Mouse (Mus musculus) R1 (cell line): ENCODE results near the gene Bbs9.

ENCODE experiments used
- DNase-seq: peaks from one replicate; pipeline ENCODE4 v3.0.0-alpha.2; 2018; ENCODE audit warnings: low read depth, low spot score

Gene Bbs9

GRCm38 (mm10) chr9:22468170-22468898 is 7.2 kb upstream of the Bbs9 start:
- DNase-seq = peak; percentile 88

- no peak for DNase-seq
Observed at GRCm38 (mm10) chr9:22468899-22469259, 6.6 kb upstream of the Bbs9 start.

GRCm38 (mm10) chr9:22469643-22470042 is 5.9 kb upstream of the Bbs9 start, which contains the start of gene Rp9:
Gene Rp9, minus strand, starts transcription at chr9:22469743.
- DNase-seq = no peak

GRCm38 (mm10) chr9:22476265-22476664 is 750 bp downstream of the Bbs9 start:
- DNase-seq = peak; percentile 27

- DNase-seq = peak; percentile 88
Observed at GRCm38 (mm10) chr9:22478946-22479345, 3.4 kb downstream of the Bbs9 start.

- no peak for DNase-seq
Observed at GRCm38 (mm10) chr9:22483866-22484561, 8.5 kb downstream of the Bbs9 start.

- no peak for DNase-seq
Observed at GRCm38 (mm10) chr9:22484562-22485308, 9.2 kb downstream of the Bbs9 start.

GRCm38 (mm10) chr9:22486211-22486610 is 10.7 kb downstream of the Bbs9 start:
- peak; percentile 87 for DNase-seq

GRCm38 (mm10) chr9:22488963-22489362 is 13.4 kb downstream of the Bbs9 start:
- no peak for DNase-seq

GRCm38 (mm10) chr9:22494203-22494807 is 18.8 kb downstream of the Bbs9 start:
- peak; percentile 68 for DNase-seq

- DNase-seq = peak; percentile 55
Observed at GRCm38 (mm10) chr9:22495133-22495532, 19.6 kb downstream of the Bbs9 start.

- DNase-seq = no peak
Observed at GRCm38 (mm10) chr9:22497021-22497767, 21.7 kb downstream of the Bbs9 start.

GRCm38 (mm10) chr9:22502972-22503371 is 27.5 kb downstream of the Bbs9 start:
- DNase-seq = no peak

- no peak for DNase-seq
Observed at GRCm38 (mm10) chr9:22503581-22503980, 28.1 kb downstream of the Bbs9 start.

GRCm38 (mm10) chr9:22505574-22505973 is 30.1 kb downstream of the Bbs9 start:
- no peak for DNase-seq

- no peak for DNase-seq
Observed at GRCm38 (mm10) chr9:22515076-22515475, 39.6 kb downstream of the Bbs9 start.

- peak; percentile 72 for DNase-seq
Observed at GRCm38 (mm10) chr9:22518394-22519041, 43.0 kb downstream of the Bbs9 start.

GRCm38 (mm10) chr9:22523460-22523859 is 47.9 kb downstream of the Bbs9 start:
- DNase-seq = no peak

- no peak for DNase-seq
Observed at GRCm38 (mm10) chr9:22530734-22531489, 55.4 kb downstream of the Bbs9 start.

- DNase-seq = no peak
Observed at GRCm38 (mm10) chr9:22532112-22532511, 56.6 kb downstream of the Bbs9 start.
